Mouse (Mus musculus) kidney, postnatal 4 days (tissue): ENCODE data around the gene Zc3h18.
A peak's percentile ranks its signal among the peaks of the same experiment; 100 is the strongest.

Experiments used
- DNase-seq, 2 experiments: peaks; one replicate each; pipeline ENCODE4 v3.0.0; 2021; ENCODE audit warnings: mixed read lengths in 2 of 2

Zc3h18 gene

DNA sequence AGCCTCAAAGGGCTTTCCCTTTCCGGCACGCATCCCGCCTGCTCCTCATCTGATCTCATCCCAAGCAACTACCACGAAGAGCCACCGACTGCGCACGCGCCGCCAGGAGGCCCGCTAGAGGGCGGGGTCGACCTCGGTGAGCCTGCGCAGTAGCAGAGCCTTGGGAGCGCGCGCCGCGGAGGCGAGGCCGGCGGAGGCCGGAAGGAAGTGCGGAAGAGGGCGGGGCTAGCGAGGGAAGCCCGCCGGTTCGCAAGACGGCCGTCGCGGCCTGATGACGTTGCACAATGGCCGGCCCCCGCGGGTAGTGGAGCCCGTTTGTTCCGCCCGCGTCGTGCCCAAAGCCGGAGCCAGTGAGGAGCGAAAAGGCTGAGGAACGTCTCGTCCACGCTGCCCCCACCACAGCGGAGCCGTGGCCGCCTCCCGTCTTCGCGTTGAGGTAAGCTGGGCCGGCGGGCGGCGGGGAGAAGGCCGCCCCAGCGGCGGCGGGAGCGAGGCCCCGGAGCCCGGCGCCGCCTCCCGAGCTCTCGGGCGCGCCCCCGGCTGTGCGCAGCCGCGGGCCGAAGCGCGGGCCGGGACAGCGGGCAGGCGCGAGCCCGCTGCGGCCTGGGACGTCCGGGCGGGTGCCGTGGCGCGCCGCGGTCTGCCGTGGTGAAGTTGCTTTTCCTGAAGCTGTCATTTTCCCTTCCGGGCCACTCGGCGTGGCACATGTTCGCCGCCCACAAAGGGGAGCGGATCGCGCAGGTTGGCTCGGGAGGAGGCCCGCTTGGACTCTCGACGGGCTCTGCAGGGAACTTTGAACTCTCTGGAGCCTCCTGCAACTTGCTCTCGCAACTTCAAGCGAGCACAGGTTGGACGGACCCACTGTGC lies at the start of gene Zc3h18:
Gene Zc3h18 (plus strand): TSS at position 245 of the 867 bp plus-strand sequence.
- peak; percentile 100 for DNase-seq

- no peak for DNase-seq
Observed at GRCm38 (mm10) chr8:122329072-122329471, 47.3 kb upstream of the Zc3h18 start.

GRCm38 (mm10) chr8:122329553-122330239 lies 46.7 kb upstream of the Zc3h18 start:
- no peak for DNase-seq

DNA sequence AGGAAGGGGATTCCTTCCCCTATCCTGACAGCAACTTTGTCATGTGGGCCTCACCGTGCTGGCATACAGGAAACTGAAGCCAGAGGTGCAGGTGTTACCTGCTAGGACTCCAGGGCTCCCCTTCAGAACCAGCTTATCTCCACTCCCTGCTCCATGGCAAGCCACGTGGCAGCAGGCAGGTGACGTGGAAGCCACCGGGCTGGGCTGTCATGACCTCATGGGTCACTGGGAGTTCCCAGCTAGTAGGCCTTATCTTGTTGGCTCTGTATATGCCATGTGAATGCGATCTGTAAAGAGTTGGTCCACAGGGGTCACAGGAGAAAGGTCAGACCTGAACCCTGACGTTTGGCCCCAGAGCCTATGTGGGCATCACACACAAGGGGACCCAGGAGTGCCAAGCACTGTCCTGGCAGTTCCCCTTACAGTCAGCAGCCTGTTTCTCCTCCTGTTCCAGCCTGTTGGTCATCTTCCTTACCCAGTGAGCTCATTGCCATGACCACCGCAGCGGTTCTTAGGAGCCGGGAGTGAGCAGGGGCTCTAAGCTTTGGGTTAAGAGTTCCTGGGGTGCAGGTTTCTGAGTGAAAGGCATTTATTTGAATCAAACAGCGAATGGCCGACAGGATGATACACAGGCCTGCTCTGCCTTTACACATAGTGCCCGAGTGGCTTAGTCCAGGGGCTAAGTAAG lies 45.8 kb upstream of the Zc3h18 start:
- DNase-seq, result no peak

GRCm38 (mm10) chr8:122331134-122331523 lies 45.3 kb upstream of the Zc3h18 start:
- DNase-seq, result peak; percentile 78 to 87

DNA sequence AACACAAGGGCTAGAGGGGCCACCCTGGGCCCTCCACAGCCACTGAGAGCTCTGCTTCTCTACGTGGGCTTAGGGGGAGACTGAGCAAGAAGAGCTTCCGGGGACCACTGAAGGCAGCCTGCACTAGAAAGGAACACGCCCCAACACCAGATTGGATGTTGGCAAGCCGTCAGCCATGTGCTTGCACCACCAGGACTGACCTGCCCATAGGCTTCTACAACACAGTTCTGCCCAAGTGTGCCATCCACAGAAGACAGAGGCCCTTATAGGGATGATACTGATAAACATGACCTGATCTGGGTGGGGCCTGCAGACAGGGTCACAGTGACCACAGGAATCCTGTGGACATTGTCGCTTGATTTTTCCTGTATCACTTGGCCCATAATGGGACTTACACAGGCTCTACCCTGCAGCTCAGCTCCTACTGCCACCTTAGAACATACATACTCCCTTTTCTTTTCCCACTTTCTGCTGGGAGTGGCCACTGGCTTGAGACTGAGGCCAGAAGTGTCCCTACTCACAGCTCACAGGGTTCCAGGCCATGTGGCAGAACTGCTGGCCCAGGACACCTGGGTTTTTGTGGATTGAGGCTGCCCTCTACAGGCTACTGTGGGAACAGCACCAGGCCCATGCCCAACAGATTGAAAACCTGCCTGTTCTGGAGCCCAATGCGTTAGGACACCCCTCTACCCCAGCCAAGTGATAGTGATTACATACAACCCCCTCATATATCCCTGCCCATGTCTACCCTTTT lies 43.5 kb upstream of the Zc3h18 start:
- DNase-seq, result peak; percentile 90

GRCm38 (mm10) chr8:122333531-122333930 lies 42.9 kb upstream of the Zc3h18 start:
- no peak for DNase-seq

DNA sequence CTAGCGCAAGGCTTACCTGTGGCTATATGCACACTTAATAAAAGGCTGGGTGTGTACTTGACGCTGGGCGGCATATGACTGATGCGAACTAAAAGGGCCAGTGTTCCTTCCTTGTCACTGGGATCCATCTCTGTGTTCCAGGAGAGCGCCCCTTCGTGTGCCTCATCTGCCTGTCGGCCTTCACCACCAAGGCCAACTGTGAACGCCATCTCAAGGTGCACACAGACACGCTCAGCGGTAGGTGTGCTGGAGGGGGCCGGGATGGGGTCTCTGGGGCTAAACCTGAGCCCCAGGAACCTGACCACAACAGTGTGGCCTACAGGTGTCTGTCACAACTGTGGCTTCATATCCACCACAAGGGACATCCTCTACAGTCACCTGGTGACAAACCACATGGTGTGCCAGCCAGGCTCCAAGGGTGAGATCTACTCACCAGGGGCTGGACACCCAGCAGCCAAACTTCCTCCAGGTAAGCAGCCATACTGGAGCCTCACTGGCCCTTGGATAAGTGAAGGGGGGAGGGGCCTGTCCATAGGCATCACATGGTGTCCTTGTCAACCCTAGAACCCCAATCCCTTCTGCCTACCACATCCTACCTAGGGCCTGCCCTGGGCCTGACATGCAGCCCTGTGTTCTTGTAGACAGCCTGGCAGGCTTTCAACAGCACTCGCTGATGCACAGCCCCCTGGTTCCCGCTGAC lies 41.5 kb upstream of the Zc3h18 start:
- peak in 1 of 2 experiments; percentile 31 for DNase-seq

GRCm38 (mm10) chr8:122335638-122336250 lies 40.7 kb upstream of the Zc3h18 start:
- no peak for DNase-seq

DNA sequence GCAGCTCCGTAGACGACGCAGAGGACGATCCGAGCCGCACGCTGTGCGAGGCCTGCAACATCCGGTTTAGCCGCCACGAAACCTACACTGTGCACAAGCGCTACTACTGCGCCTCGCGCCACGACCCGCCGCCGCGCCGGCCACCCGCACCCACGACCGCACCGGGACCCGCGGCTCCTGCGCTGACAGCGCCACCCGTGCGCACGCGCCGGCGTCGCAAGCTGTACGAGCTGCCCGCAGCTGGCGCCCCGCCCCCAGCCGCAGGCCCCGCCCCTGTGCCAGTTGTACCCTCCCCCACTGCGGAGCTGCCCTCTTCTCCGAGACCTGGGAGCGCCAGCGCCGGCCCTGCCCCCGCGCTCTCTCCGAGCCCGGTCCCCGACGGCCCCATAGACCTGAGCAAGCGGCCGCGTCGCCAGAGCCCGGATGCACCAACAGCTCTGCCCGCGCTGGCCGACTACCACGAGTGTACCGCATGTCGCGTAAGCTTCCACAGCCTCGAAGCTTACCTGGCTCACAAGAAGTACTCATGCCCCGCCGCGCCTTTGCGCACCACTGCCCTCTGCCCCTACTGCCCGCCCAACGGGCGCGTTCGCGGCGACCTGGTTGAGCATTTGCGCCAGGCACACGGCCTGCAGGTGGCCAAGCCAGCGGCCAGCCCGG lies 40.0 kb upstream of the Zc3h18 start:
- peak; percentile 72 to 82 for DNase-seq

GRCm38 (mm10) chr8:122338852-122339251 lies 37.6 kb upstream of the Zc3h18 start:
- DNase-seq, result peak in 1 of 2 experiments; percentile 47

- DNase-seq, result no peak
Observed at GRCm38 (mm10) chr8:122340761-122341160, 35.6 kb upstream of the Zc3h18 start.

- no peak for DNase-seq
Observed at GRCm38 (mm10) chr8:122341790-122342189, 34.6 kb upstream of the Zc3h18 start.

- no peak for DNase-seq
Observed at GRCm38 (mm10) chr8:122342362-122342761, 34.0 kb upstream of the Zc3h18 start.

DNA sequence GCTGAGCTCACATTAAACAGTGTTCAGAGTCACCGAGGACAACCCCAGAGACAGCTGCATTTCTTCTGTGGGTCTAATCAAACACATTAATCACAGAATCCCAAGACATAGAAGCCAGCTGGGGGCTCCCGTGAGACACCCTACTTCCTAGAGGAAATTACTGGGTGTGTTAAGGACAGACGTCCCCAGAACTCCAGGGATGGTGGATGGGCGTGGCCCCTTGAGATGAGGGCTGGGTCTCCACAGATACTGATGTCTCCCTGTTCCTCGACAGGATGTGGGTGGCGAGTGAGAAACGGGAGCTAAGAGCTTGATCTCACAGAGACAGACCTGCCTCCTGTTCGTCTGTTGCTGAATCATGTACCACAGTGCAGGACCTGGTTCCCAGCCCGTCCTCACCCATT lies 33.6 kb upstream of the Zc3h18 start:
- DNase-seq, result peak; percentile 73 to 82

- no peak for DNase-seq
Observed at GRCm38 (mm10) chr8:122343341-122343740, 33.1 kb upstream of the Zc3h18 start.

GRCm38 (mm10) chr8:122343758-122344157 lies 32.7 kb upstream of the Zc3h18 start:
- peak; percentile 67 to 74 for DNase-seq

DNA sequence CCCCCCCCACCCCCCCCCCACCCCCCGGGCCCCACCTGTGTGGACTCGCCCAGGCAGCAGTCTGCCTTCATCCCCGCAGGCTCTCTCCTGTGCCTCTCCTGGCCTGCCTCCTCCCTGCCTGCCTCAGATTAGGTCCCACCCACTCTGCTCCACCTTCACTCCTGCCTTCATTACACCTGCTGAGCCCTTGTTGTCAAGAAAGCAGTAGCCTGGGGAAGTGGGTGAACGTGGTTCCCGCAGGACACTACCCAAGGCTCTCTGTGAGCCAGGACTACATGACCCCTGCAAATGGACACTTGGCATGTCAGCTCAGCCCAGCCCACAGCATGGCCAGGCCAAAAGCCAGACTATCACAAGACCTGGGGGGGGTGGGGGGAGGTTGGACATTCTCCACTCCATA lies 32.2 kb upstream of the Zc3h18 start:
- peak in 1 of 2 experiments; percentile 32 for DNase-seq

- DNase-seq, result no peak
Observed at GRCm38 (mm10) chr8:122345181-122346095, 31.0 kb upstream of the Zc3h18 start.
